Mouse (Mus musculus) liver, postnatal 0 days (tissue): Measurements from ENCODE around the gene Tnks2. TPM values are rescaled to one million over a fixed set of nuclear protein-coding genes. Genes with fewer than 3 reads are reported as not detected.

Experiments used
- ATAC-seq: fragments of 200-750 bp; cut with Nextera tagmentation; 2 replicates; pipeline ENCODE4 v1.8.0; 2017; ENCODE audit warnings: mild to moderate bottlenecking, moderate library complexity
- DNase-seq: peaks from one replicate; pipeline ENCODE4 v3.0.0-alpha.2; 2016
- H3K27ac ChIP-seq: fragments of 300-500 bp; sonication (generic); 2 replicates; pipeline ENCODE4 v1.5.1; 2014; ENCODE audit warnings: antibody characterized with exemption, moderate library complexity, mild to moderate bottlenecking, low read depth
- H3K27me3 ChIP-seq: fragments of 300-500 bp; sonication (generic); 2 replicates; pipeline ENCODE4 v1.6.1; 2014; ENCODE audit warnings: low read length, control low read depth, mixed read lengths; ENCODE audit not compliant: insufficient read depth
- H3K36me3 ChIP-seq: fragments of 300-500 bp; sonication (generic); replicated peaks from 2 replicates; pipeline ENCODE4 v1.6.1; 2014; ENCODE audit warnings: mild to moderate bottlenecking, control low read depth, low read length, moderate library complexity, mixed read lengths; ENCODE audit not compliant: insufficient read depth
- H3K4me1 ChIP-seq: fragments of 300-500 bp; sonication (generic); 2 replicates; pipeline ENCODE4 v1.6.1; 2014; ENCODE audit warnings: antibody characterized with exemption, mild to moderate bottlenecking, control low read depth; ENCODE audit not compliant: insufficient read depth
- H3K4me2 ChIP-seq: fragments of 300-500 bp; sonication (generic); 2 replicates; pipeline ENCODE4 v1.6.1; 2014; ENCODE audit warnings: low read depth, mild to moderate bottlenecking, low read length, moderate library complexity, mixed read lengths
- H3K4me3 ChIP-seq: fragments of 300-500 bp; sonication (generic); 2 replicates; pipeline ENCODE4 v1.5.1; 2014; ENCODE audit warnings: low read depth, low read length
- H3K9ac ChIP-seq: fragments of 300-500 bp; sonication (generic); replicated peaks from 2 replicates; pipeline ENCODE4 v1.6.1; 2014; ENCODE audit warnings: mild to moderate bottlenecking, moderate library complexity
- H3K9me3 ChIP-seq: fragments of 300-500 bp; sonication (generic); 2 replicates; pipeline ENCODE4 v1.6.1; 2016; ENCODE audit warnings: mild to moderate bottlenecking, control low read depth, low read length, mixed read lengths
- CTCF ChIP-seq: sonication (generic); IDR thresholded peaks from 2 replicates; pipeline ENCODE4 v1.5.1; 2016; ENCODE audit warnings: antibody characterized with exemption, low read depth
- EP300 ChIP-seq: IDR thresholded peaks from 2 replicates; pipeline ENCODE4 v1.6.1; 2016; ENCODE audit warnings: antibody characterized with exemption, low read depth, mild to moderate bottlenecking
- WGBS: fragments of 180-500 bp; shearing (Covaris S2); extraction: QIAGEN DNeasy Blood & Tissue Kit; methylation state at CpG from one replicate; pipeline ENCODE4 v1.1.7; 2014; ENCODE audit not compliant: insufficient replicate concordance; 5-methylcytosine and 5-hydroxymethylcytosine counted together
- polyA plus RNA-seq: library from polyadenylated mRNA; unstranded; fragments of >200 nt; fragmentation: Nextera tagmentation; extraction: Ambion mirVana; gene quantifications from 2 replicates; pipeline ENCODE4 v1.2.1, GENCODE M21; 2015

Tnks2 gene
- polyA plus RNA-seq, 1 experiment from 2014 or later: 9.3 TPM

- ATAC-seq (no peak), DNase-seq (no peak)
- WGBS: 83% methylated on average over 3 of the region's 3 CpGs
- Histone ChIP-seq H3K27ac (no peak overlapping the region), H3K27me3 (no peaks in the 10 kb centered on the region), H3K4me1 (peaks cover 9% of the 10 kb centered on the region), H3K9ac (no peak overlapping the region), H3K4me3 (no peak overlapping the region), H3K4me2 (no peak overlapping the region), H3K9me3 (no peaks in the 10 kb centered on the region), H3K36me3 (peaks cover 9% of the 10 kb centered on the region; the same call in 1 of the 2 replicates)
- TF ChIP-seq EP300: no peak
- no peak for TF ChIP-seq CTCF
These were observed 6.3 kb downstream of the Tnks2 start for GRCm38 (mm10) chr19:36840301-36840700.

GRCm38 (mm10) chr19:36843866-36844265 is 9.8 kb downstream of the Tnks2 start:
- Histone ChIP-seq H3K4me1 (no peaks in the 10 kb centered on the region), H3K36me3 (peaks cover 31% of the 10 kb centered on the region), H3K4me2 (no peak overlapping the region), H3K9me3 (no peaks in the 10 kb centered on the region), H3K27ac (no peak overlapping the region), H3K4me3 (no peak overlapping the region), H3K9ac (no peak overlapping the region), H3K27me3 (no peaks in the 10 kb centered on the region)
- TF ChIP-seq CTCF: no peak
- TF ChIP-seq EP300: no peak
- no peak for DNase-seq
- WGBS: 85% methylated on average over 11 of the region's 11 CpGs
- ATAC-seq: no peak

GRCm38 (mm10) chr19:36845924-36846323 is 11.9 kb downstream of the Tnks2 start:
- DNase-seq (no peak), ATAC-seq (no peak)
- no peak for TF ChIP-seq EP300
- no peak for TF ChIP-seq CTCF
- Histone ChIP-seq H3K4me2 (no peak overlapping the region), H3K27ac (no peak overlapping the region), H3K36me3 (peaks cover 40% of the 10 kb centered on the region), H3K9me3 (no peaks in the 10 kb centered on the region), H3K4me3 (no peak overlapping the region), H3K4me1 (no peaks in the 10 kb centered on the region), H3K27me3 (no peaks in the 10 kb centered on the region), H3K9ac (no peak overlapping the region)
- 65% methylated on average over 5 of the region's 5 CpGs for WGBS

GRCm38 (mm10) chr19:36853831-36854230 is 19.8 kb downstream of the Tnks2 start:
- Histone ChIP-seq H3K4me3 (no peak overlapping the region), H3K9ac (no peak overlapping the region), H3K9me3 (no peaks in the 10 kb centered on the region), H3K4me1 (no peaks in the 10 kb centered on the region), H3K36me3 (peaks cover 75% of the 10 kb centered on the region), H3K27ac (no peak overlapping the region), H3K27me3 (no peaks in the 10 kb centered on the region), H3K4me2 (no peak overlapping the region)
- TF ChIP-seq CTCF (no peak), EP300 (no peak)
- WGBS: 87% methylated on average over 2 of the region's 2 CpGs
- DNase-seq: no peak
- no peak for ATAC-seq

GRCm38 (mm10) chr19:36857851-36858250 is 23.8 kb downstream of the Tnks2 start:
- H3K9me3 ChIP-seq: no peaks in the 10 kb centered on the region
- H3K36me3 ChIP-seq: peaks cover 68% of the 10 kb centered on the region
- ATAC-seq: no peak
- TF ChIP-seq EP300 (no peak), CTCF (no peak)
- H3K4me1 ChIP-seq: no peaks in the 10 kb centered on the region
- no peaks in the 10 kb centered on the region for H3K27me3 ChIP-seq
- no peak overlapping the region for H3K9ac ChIP-seq
- 82% methylated on average over 9 of the region's 9 CpGs for WGBS
- DNase-seq: no peak
- H3K4me2 ChIP-seq: no peak overlapping the region
- no peak overlapping the region for H3K27ac ChIP-seq
- no peak overlapping the region for H3K4me3 ChIP-seq

GRCm38 (mm10) chr19:36860393-36860792 is 26.4 kb downstream of the Tnks2 start:
- Histone ChIP-seq H3K27ac (no peak overlapping the region), H3K36me3 (peaks cover 59% of the 10 kb centered on the region), H3K27me3 (no peaks in the 10 kb centered on the region), H3K4me2 (no peak overlapping the region), H3K4me3 (no peak overlapping the region), H3K4me1 (no peaks in the 10 kb centered on the region), H3K9ac (no peak overlapping the region), H3K9me3 (no peaks in the 10 kb centered on the region)
- no peak for DNase-seq
- 83% methylated on average over 5 of the region's 5 CpGs for WGBS
- ATAC-seq: peak; percentile 68
- no peak for TF ChIP-seq CTCF
- TF ChIP-seq EP300: no peak

GRCm38 (mm10) chr19:36865905-36866304 is 31.9 kb downstream of the Tnks2 start:
- Histone ChIP-seq H3K4me2 (no peak overlapping the region), H3K9ac (no peak overlapping the region), H3K27ac (no peak overlapping the region), H3K9me3 (no peaks in the 10 kb centered on the region), H3K27me3 (no peaks in the 10 kb centered on the region), H3K36me3 (peaks cover 71% of the 10 kb centered on the region), H3K4me3 (no peak overlapping the region), H3K4me1 (no peaks in the 10 kb centered on the region)
- TF ChIP-seq EP300 (no peak), CTCF (no peak)
- no peak for DNase-seq
- WGBS: 85% methylated on average over 5 of the region's 5 CpGs
- ATAC-seq: no peak
